Mouse (Mus musculus): ENCODE measurements at regions not wholly inside any gene's neighbourhood (a gene's known extent, or its start where the extent isn't known, plus 50 kb on each side); places are given as distances from the start of the nearest gene placed in this dataset.
"Not testable (repeated sequence)": the region's sequence is repeated elsewhere in the genome, so short reads cannot be mapped to it uniquely, and the experiment has no call there.

DNA sequence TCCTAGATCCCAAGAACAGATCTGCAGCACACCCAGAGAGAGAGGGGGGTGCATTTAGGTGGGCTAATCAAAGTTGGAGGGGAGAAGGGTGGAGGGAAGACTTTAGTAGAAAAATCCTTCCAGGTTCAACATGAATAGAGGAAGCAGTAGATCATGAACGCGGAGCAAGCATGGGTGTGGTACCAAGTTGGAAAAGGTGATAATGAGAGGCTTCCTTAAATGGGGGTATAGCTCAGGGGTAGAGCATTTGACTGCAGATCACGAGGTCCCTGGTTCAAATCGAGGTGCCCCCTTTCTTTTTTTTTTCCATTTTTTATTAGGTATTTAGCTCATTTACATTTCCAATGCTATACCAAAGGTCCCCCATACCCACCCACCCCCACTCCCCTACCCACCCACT is 54.0 kb upstream of the Krba1 start:
- not testable (repeated sequence) for DNase-seq (ENCODE audit: low spot score in 2 of 2)

DNA sequence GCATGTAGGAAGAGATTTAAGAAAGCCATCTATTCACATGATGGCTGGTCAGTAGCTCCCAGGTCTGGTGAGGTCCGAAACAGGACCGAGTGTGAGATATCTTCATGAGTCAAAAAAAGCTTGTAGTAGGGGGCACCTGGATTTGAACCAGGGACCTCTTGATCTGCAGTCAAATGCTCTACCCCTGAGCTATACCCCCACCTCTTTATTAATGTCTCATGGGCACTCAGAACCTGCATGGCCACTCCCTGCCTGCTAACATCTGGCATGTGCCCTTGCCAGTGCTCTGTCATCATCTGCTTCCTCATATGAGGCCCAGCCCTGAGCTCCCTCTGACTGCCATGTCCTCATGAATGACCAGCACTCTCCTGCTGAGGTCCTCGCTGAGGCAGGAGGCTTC is 58.4 kb upstream of the Krba1 start:
- not testable (repeated sequence) for DNase-seq (ENCODE audit: low spot score in 2 of 2)

DNA sequence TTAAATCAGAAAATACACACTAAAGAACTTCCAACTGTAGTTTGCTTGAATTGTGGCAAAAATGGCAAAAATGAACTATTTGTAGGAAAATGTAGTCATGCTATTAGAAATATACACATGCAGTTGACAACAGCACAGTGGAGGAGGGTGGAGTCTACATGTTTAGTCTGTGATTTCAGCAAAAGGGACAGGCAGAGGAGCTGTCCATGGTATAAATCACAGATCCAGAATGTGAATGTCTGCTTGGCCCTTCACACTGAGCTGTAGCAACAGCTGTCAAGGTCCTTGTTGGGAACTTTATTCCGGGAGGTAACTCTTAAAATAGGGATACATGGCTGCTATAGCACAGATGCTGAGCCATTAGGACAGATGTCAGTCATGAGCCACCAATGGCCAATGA is 107.4 kb upstream of the Krba1 start:
- DNase-seq (ENCODE audit: low spot score in 2 of 2): no peak

DNA sequence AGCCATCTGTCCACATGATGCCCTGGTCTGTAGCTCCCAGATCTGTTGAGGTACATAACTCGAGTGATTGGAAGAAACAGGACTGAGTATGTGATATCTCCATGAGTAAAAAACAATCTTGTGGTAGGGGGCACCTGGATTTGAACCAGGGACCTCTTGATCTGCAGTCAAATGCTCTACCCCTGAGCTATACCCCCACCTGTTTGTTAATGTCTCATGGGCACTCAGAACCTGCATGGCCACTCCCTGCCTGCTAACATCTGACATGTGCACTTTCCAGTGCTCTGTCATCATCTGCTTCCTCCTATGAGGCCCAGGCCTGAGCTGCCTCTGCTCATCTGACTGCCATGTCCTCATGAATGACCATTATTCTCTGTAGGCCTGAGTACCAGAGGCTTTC is 115.7 kb upstream of the Krba1 start:
- DNase-seq (ENCODE audit: low spot score in 2 of 2): not testable (repeated sequence)

DNA sequence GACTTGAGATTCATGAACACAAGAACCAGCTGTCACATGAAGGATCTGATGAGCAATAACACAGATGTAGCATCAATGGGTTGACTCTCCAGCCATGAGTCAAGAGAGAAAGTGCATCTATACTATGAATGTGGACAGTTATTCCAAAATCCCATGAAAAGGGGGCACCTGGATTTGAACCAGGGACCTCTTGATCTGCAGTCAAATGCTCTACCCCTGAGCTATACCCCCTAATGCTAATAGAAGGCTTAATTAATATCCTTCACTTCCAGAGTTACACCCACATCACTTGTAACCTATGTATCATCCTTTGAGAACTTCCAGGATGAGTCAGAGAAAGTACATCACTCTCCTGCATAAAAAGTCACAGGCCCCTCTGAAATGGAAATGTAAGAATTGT is 133.8 kb upstream of the Krba1 start:
- not testable (repeated sequence) for DNase-seq (ENCODE audit: low spot score in 2 of 2)

DNA sequence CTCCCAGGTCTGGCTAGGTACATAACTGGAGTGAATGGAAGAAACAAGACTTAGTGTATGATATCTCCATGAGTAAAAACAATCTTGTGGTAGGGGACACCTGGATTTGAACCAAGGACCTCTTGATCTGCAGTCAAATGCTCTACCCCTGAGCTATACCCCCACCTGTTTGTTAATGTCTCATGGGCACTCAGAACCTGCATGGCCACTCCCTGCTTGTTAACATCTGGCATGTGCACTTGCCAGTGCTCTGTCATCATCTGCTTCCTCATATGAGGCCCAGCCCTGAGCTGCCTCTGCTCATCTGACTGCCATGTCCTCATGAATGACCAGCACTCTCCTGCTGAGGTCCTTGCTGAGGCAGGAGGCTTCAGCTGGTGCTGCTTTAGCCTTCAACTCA is 142.4 kb upstream of the Krba1 start:
- not testable (repeated sequence) for DNase-seq (ENCODE audit: low spot score in 2 of 2)

DNA sequence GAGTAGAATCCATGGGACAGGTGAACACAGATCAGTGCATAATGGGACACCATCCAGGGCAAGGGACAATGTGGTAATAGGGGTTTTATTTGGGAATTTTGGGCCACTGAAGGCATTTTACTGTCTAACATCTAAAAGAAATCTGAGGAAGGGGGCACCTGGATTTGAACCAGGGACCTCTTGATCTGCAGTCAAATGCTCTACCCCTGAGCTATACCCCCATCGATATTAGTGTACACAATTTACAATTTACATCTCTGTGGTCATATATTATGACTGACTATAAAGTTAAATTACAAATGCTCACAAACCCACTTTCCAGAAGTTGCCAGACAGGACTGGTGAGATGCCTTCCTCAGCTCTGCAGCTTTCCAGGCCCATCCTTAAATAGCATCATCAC is 143.4 kb upstream of the Krba1 start:
- DNase-seq (ENCODE audit: low spot score in 2 of 2): no peak

DNA sequence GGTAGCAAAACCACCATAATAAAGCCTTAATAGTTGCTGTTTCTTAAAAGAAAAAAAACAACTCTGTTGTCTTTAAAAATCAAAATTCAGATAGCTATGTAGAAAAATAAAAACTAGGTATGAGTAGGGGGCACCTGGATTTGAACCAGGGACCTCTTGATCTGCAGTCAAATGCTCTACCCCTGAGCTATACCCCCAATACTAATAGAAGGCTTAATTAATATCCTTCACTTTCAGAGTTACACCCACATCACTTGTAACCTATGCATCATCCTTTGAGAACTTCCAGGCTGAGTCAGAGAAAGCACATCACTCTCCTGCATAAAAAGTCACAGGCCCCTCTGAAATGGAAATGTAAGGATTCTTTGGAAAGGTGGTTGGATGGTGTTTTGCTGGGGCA is 151.2 kb upstream of the Krba1 start:
- DNase-seq (ENCODE audit: low spot score in 2 of 2): not testable (repeated sequence)

DNA sequence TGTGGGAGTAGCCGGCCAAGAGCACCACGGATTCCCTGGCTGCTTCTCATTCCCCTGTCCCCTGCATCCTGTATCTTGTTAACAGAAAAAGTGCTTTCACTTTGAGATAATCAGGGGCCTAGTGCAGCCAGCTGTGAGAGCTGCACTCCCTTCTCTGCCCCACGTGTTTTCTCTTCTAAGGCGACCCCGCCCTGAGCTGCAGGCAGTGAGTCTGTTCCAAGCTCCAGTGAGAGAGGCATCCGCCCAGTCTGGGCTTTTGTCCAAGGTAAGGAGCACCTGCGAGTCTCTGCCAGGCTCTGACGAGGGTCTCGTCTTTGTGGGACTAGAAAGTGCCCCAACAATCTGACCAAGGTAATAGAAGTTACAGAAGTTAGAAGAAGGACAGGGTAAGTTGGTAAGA is 141.0 kb upstream of the Zfp746 start:
- peak in 1 of 2 experiments; percentile 34 for DNase-seq (ENCODE audit: low spot score in 2 of 2)

DNA sequence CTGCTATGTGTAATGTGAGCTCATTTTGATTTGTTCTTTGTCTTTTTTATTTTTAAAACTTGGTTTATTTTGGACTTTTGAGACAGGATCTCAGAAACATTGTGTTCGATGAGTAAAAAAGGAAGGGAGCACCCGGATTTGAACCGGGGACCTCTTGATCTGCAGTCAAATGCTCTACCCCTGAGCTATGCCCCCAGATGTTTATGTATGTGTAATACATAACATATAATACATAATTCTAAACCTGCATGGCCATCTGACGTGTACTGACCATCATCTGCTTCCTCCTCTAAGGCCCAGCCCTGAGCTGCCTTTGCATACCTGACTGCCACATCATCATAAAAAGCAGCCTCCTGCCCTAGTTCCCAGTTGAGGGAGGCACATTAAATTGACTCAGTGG is 137.8 kb upstream of the Zfp746 start:
- peak in 1 of 2 experiments; percentile 19 for DNase-seq (ENCODE audit: low spot score in 2 of 2)

DNA sequence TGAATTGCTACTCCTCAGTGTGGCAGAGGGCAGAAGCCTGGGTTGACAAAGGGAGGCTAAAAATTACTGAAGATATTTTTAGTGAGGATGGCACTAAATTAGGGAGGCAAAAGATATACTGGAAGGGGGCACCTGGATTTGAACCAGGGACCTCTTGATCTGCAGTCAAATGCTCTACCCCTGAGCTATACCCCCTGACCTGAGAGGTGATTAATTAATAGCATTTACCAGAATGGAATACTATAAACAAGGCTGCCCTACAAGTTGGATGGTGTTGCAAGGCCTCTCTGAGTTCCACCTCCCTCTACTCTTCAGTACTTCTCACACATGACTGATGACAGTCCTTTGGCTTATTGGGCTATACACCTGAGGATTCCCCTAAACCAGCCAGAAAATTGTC is 136.6 kb upstream of the Zfp746 start:
- DNase-seq (ENCODE audit: low spot score in 2 of 2): peak in 1 of 2 experiments; percentile 5

DNA sequence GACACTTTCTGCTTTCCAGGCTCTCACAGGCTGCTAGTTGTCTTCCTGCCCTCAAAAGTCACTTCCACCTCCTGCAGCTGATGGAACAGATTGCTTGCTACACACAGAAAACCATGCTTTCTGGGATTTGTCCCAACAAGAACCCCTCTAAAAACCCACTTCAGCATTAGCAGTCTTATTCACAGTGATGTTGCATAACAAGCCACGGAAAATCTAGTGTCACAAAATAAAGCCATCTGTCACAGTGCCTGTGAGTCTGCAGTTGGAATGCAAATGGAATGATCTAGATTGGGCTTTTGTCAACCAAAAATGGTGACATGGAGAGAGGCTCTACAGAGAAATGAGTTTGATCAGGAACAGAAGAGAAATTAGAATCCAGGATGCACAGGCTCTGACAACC is 135.4 kb upstream of the Zfp746 start:
- peak in 1 of 2 experiments; percentile 26 for DNase-seq (ENCODE audit: low spot score in 2 of 2)

DNA sequence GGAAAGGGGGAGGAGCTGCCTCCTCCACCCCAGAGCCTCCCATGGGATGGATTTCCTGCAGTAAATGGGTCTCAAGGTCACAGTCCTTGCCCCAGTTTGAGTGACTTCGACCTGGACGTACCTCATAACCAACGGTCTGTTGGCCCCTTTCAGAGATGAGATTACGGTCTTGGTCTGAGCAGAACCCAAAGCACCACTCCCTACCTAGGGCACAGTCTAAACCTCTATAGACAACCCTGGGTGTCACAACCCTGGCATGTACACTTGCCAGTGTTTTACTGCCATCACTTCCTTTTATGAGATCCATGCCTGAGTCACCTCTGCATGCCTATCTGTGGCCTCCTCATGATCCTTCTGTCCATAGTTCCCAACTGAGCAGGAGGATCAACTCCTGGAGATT is 128.8 kb upstream of the Zfp746 start:
- peak in 1 of 2 experiments; percentile 13 for DNase-seq (ENCODE audit: low spot score in 2 of 2)

DNA sequence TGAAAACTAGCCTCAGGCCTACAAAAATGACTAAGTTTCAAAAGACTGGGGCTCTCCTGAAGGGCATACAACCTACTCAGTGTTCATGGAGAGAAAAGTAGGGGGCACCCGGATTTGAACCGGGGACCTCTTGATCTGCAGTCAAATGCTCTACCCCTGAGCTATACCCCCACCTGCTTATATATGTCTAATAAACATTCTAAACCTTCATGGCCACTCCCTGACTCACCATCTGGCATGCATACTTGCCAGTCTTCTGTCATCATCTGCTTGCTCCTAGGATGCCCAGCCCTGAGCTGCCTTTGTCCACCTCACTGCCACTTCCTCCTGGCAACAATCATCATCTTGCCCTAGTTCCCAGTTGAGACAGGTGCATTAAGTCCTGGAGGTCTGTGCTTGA is 123.3 kb upstream of the Zfp746 start:
- DNase-seq (ENCODE audit: low spot score in 2 of 2): no peak

DNA sequence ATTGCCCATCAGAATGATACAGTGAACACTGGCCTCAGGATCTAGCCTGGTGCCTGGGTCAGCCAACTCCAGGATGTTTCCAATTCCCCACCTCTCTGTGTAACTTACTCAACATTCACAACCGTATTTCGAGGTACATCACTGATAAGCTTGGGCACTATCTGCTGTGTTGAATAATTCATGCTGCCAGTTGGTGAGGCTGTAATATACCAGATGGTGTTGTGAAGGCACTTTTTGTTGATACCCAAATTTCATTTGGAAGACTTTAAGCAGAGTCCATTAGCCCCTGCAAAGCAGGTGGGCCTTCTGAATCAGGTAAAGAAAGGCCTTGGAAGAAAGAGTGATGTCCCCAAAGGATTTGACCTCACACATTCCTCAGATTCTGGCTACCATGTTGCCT is 122.7 kb upstream of the Zfp746 start:
- DNase-seq (ENCODE audit: low spot score in 2 of 2): no peak

DNA sequence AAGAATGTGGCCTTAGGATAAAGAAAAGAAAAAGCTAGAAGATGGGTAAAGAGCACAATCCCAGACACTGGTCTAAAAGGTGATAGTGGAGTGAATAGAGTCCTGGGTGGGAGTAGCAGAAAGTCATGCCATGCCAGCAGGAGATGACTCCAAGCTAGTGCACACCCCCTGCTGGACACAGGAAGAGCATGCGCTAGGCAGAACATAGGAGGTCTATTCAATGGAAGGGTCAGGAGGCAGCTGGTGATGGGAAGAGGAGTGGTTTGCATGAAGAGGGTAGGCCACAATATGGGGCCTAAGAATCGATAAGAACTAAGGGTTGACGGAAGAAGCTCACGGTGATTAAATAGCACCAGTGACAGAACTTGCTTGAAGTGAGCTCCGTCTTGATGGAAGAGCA is 119.3 kb upstream of the Zfp746 start:
- DNase-seq (ENCODE audit: low spot score in 2 of 2): no peak

DNA sequence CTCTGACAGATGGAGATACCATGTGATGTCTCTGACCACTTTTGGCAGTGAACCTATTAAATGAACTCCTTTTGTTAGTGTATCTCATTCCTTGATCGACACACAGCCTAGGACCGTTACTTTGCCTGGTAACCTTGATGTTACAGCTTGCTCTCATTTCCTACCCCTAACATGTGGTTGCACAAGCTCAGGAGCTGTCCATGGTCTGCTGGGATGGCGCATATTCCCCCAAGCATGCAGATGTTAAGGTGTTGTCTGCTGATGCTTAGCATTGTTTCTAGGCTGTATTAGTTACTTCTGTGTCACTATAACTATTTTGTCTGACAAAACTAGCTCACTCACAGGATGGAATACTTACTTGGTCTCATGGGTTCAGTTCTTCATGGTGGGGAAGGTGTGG is 113.6 kb upstream of the Zfp746 start:
- DNase-seq (ENCODE audit: low spot score in 2 of 2): no peak

DNA sequence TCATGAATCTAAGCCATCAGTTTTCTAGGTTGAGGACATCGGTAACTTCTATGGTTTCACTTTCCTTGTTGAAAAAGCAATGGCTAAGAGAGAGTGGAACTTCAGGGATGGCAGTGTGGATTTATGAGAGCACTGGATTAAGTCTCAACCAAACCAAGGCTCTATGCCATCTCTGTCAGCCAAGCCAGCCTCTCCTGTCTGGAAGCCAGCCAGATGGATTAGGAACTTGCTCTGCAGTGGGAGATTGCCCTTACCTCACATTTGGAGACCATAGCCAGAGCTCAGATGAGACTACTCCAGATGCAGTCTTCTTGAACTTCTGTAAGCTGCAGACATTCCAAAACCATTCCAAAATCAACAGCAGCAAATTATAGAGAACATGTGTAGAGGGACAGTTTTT is 112.4 kb upstream of the Zfp746 start:
- DNase-seq (ENCODE audit: low spot score in 2 of 2): no peak

DNA sequence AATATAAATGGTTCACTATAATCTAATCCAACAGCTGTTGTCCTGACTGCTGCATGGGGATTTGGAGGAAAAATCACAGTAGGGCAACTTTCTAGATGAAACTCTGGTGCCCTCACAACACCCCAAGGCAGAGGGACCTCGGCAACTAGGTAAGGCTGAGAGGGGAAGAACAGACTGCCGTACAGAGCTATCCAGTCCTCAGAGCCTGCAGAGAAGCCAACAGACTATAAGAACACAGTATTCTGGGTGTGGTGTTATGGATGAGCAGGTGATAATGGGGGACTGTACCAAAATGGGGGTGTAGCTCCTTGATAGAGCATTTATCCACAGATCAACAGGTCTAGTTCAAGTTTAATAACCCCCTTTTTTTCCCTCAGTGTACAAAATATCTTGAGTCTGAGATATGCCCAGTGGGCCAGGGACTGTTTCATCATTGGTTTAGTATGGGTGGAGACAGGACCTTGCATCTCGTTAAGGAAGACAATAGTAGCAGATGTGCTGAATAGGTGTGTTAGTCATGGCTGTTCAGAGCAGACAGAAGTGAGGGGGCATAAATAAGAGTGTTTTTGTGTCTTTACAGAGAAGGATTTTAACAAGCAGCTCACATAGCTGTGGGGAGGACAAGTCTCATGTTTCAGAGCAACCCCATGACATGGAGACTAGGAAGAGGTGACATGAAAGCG is 111.4 kb upstream of the Zfp746 start:
- no peak for DNase-seq (ENCODE audit: low spot score in 2 of 2)

DNA sequence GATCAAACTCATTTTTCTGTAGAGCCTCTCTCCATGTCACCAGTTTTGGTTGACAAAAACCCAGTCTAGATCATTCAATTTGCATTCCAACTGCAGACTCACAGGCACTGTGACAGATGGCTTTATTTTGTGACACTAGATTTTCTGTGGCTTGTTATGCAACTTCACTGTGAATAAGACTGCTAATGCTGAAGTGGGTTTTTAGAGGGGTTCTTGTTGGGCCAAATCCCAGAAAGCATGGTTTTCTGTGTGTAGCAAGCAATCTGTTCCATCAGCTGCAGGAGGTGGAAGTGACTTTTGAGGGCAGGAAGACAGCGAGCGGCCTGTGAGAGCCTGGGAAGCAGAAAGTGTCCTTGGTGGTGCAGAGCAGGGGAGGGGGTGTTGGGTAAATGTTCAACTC is 102.0 kb upstream of the Zfp746 start:
- not testable (repeated sequence) for DNase-seq (ENCODE audit: low spot score in 2 of 2)

DNA sequence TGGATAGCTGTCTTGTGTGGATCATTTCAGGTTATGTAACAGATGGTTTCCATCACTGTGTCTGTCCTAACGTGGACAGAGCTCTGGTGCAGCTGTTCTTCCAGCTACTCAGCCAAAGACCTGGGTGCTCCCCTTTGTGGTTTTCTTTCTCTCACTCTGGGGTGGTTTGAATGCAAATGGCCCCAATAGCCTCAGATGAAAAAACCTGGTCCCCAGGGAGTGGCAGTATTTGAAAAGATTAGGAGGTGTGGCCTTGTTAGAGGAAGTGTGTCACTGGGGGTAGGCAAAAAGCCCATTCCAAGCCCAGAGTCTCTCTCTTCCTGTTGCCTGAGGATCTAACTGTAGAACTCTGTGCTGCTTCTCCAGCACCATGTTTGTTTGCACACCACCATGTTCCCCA is 98.9 kb upstream of the Zfp746 start:
- DNase-seq (ENCODE audit: low spot score in 2 of 2): no peak

DNA sequence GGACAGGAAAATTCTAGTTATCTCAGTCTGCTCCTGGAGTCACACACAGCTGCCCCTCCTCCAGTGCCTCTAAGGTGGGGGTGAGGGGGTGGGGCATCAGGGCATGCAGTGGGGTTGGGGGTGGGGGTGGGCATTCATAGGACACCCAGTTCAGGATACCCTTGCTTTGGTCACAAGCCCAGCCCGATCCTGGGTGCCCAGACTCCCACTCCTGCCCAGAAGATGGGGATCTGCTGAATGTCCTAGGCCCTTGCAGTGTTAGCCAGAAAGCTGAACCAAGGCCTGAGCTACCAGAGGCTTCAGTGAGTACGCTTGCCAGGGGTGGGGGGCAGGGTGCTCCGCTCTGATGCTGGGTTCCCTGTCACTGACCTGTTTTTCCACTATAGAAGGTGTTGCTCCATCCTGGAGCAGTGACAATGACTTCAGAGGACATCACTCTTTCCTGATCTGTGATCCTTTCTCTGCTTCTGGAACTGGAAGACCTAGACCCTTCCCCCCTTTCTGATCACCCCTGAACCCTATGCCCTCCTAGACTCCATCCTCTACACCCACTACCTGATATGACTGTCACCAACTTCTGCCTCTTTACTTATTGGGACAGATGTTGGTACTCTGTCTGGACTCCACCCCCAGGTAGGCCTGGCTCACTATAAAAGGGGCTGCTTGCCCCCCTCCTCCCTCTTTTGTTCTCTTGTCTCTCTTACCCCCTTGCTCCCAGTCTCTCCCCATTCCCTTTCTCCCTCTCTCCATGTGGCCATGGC is 92.1 kb upstream of the Zfp746 start:
- DNase-seq (ENCODE audit: low spot score in 2 of 2): no peak

DNA sequence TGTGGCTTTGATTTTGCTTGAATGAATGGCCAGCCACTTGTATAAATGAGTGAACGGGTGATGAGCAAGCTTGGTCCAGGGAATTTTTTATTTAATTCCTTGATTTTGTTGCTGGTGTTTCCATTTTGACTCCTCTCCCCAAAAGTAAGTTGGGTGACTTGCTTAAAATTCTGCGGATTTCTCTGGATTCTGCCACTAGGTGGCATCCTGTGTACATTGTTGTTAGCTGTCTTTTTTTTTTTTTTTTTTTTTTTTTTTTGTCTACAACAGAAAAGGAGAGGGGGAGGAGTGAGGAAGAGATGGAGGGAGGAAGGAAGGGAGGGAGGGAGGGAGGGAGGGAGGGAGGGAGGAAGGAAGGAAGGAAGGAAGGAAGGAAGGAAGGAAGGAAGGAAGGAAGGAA is 91.5 kb upstream of the Zfp746 start:
- DNase-seq (ENCODE audit: low spot score in 2 of 2): peak in 1 of 2 experiments; percentile 25
